Comparison of ENCODE assay signal across 23 mouse cellular contexts in genomic region chr16:92581767-92582166, GRCm38 (mm10).
DNase-seq lines count a peak whose midpoint lies in the region; ATAC-seq lines count a peak whose summit lies in the region.
"Had no signal": no experiment of that assay in that cellular context is flagged by ENCODE, and none has a peak within 500 bp of the region (broad histone marks: within the 10 kb centered on the region; RNA-seq: fewer than 3 reads in every experiment).

No protein-coding gene starts in this region.

- no peak overlapping the region for H3K9ac ChIP-seq in embryonic facial prominence, embryonic 11.5 days (replicated peaks; ENCODE audit: low read length)
- H3K9ac ChIP-seq in embryonic facial prominence, embryonic 13.5 days, result no peak overlapping the region
- no peak overlapping the region for H3K9ac ChIP-seq in limb, embryonic 15.5 days
- H3K9ac ChIP-seq in hindbrain, embryonic 11.5 days (ENCODE audit: low read depth, low read length), result no peak overlapping the region
- H3K9ac ChIP-seq: heart, embryonic 13.5 days; kidney, embryonic 15.5 days; stomach, embryonic 15.5 days had no signal

- H3K9me3 ChIP-seq in embryonic facial prominence, embryonic 11.5 days (replicated peaks; ENCODE audit: control insufficient read depth, low read length), result no peaks in the 10 kb centered on the region
- no peaks in the 10 kb centered on the region for H3K9me3 ChIP-seq in embryonic facial prominence, embryonic 10.5 days
- H3K9me3 ChIP-seq in embryonic facial prominence, embryonic 13.5 days, result no peaks in the 10 kb centered on the region
- H3K9me3 ChIP-seq in limb, embryonic 15.5 days, result no peaks in the 10 kb centered on the region
- H3K9me3 ChIP-seq in hindbrain, embryonic 11.5 days (ENCODE audit: control insufficient read depth, low read length), result no peaks in the 10 kb centered on the region
- H3K9me3 ChIP-seq: G1E; heart, embryonic 13.5 days; kidney, embryonic 15.5 days; stomach, embryonic 15.5 days had no signal

- 0 out of 2 replicates have a peak, but pooled peaks have one; percentile 18 for ATAC-seq in embryonic facial prominence, embryonic 11.5 days (replicated peaks; ENCODE audit: insufficient number of reproducible peaks, low FRiP score, low TSS enrichment, low read depth)
- ATAC-seq in embryonic facial prominence, embryonic 13.5 days (ENCODE audit: insufficient number of reproducible peaks, insufficient read depth, low FRiP score, low TSS enrichment, low read depth), result peak; percentile 56; the same call in 1 of the 2 replicates
- ATAC-seq in limb, embryonic 15.5 days (ENCODE audit: insufficient number of reproducible peaks, low FRiP score, low TSS enrichment, low read depth), result no peak
- no peak for ATAC-seq in hindbrain, embryonic 11.5 days (ENCODE audit: low FRiP score)
- ATAC-seq: hindbrain, postnatal 0 days; intestine, postnatal 0 days had no signal

- H3K4me2 ChIP-seq in embryonic facial prominence, embryonic 11.5 days (ENCODE audit: low read depth, low read length), result no peak overlapping the region
- H3K4me2 ChIP-seq in embryonic facial prominence, embryonic 13.5 days, result peak overlapping the region; percentile 40
- H3K4me2 ChIP-seq in limb, embryonic 15.5 days, result 0 out of 2 replicates have a peak overlapping the region, but pooled peaks have one; percentile 14
- no peak overlapping the region for H3K4me2 ChIP-seq in hindbrain, embryonic 11.5 days (replicated peaks; ENCODE audit: low read depth, low read length)
- H3K4me2 ChIP-seq: heart, embryonic 13.5 days; kidney, embryonic 15.5 days; liver, embryonic 11.5 days; stomach, embryonic 15.5 days had no signal

- no peaks in the 10 kb centered on the region for H3K4me1 ChIP-seq in embryonic facial prominence, embryonic 11.5 days (ENCODE audit: control insufficient read depth, insufficient read depth, low read length)
- H3K4me1 ChIP-seq in embryonic facial prominence, embryonic 10.5 days, result peaks cover 17% of the 10 kb centered on the region
- peaks cover 25% of the 10 kb centered on the region for H3K4me1 ChIP-seq in embryonic facial prominence, embryonic 13.5 days
- H3K4me1 ChIP-seq in limb, embryonic 15.5 days, result peaks cover 11% of the 10 kb centered on the region
- no peaks in the 10 kb centered on the region for H3K4me1 ChIP-seq in hindbrain, embryonic 11.5 days (replicated peaks; ENCODE audit: control insufficient read depth, insufficient read depth, low read length)
- H3K4me1 ChIP-seq: stomach, embryonic 15.5 days had no signal

- no peak for DNase-seq in embryonic facial prominence, embryonic 11.5 days (ENCODE audit: low spot score)
- no peak for DNase-seq in embryonic facial prominence, embryonic 10.5 days (ENCODE audit: low spot score)
- peak; percentile 89 for DNase-seq in 416B (ENCODE audit: low read depth)
- DNase-seq in hindbrain, embryonic 11.5 days (ENCODE audit: low spot score), result no peak
- no peak for DNase-seq in adrenal gland, postnatal 14 days
- no peak for DNase-seq in spleen, postnatal 4 days (ENCODE audit: low spot score in 2 of 2)
- DNase-seq: cerebellum, adult 8-10 months; gastrocnemius, postnatal 10 days; heart, adult 18-20 months; kidney, postnatal 4 days; midbrain, embryonic 14.5 days; right cerebral cortex, postnatal 14 days; spleen, adult 18-20 months had no signal

- H3K27ac ChIP-seq in embryonic facial prominence, embryonic 11.5 days (replicated peaks; ENCODE audit: low read depth, low read length), result no peak overlapping the region
- no peak overlapping the region; the same call in 1 of the 2 replicates for H3K27ac ChIP-seq in embryonic facial prominence, embryonic 10.5 days (replicated peaks)
- H3K27ac ChIP-seq in embryonic facial prominence, embryonic 13.5 days, result peak overlapping the region; percentile 57
- no peak overlapping the region for H3K27ac ChIP-seq in limb, embryonic 15.5 days
- no peak overlapping the region for H3K27ac ChIP-seq in hindbrain, embryonic 11.5 days (ENCODE audit: low read depth, low read length)
- H3K27ac ChIP-seq: heart, embryonic 13.5 days; hindbrain, postnatal 0 days; kidney, embryonic 15.5 days; macrophage; stomach, embryonic 15.5 days had no signal

- WGBS in embryonic facial prominence, embryonic 11.5 days, result 84% methylated on average over 10 of the region's 10 CpGs
- 90% methylated on average over 10 of the region's 10 CpGs for WGBS in embryonic facial prominence, embryonic 10.5 days
- 44% methylated on average over 10 of the region's 10 CpGs for WGBS in embryonic facial prominence, embryonic 13.5 days
- 50% methylated on average over 10 of the region's 10 CpGs for WGBS in limb, embryonic 15.5 days
- WGBS in hindbrain, embryonic 11.5 days, result 89% methylated on average over 10 of the region's 10 CpGs

- H3K4me3 ChIP-seq in embryonic facial prominence, embryonic 11.5 days (ENCODE audit: low read depth, low read length), result no peak overlapping the region
- no peak overlapping the region for H3K4me3 ChIP-seq in embryonic facial prominence, embryonic 10.5 days
- no peak overlapping the region for H3K4me3 ChIP-seq in embryonic facial prominence, embryonic 13.5 days
- no peak overlapping the region for H3K4me3 ChIP-seq in limb, embryonic 15.5 days
- no peak overlapping the region for H3K4me3 ChIP-seq in hindbrain, embryonic 11.5 days (ENCODE audit: low read depth, low read length)
- H3K4me3 ChIP-seq: heart, embryonic 13.5 days; kidney, embryonic 15.5 days; stomach, embryonic 15.5 days had no signal

- no peaks in the 10 kb centered on the region for H3K27me3 ChIP-seq in embryonic facial prominence, embryonic 11.5 days (ENCODE audit: control insufficient read depth, insufficient read depth, low read length)
- 0 out of 2 replicates have a peak, but pooled peaks cover 5% of the 10 kb centered on the region for H3K27me3 ChIP-seq in embryonic facial prominence, embryonic 10.5 days (replicated peaks; ENCODE audit: low read depth, poor library complexity, severe bottlenecking)
- H3K27me3 ChIP-seq in embryonic facial prominence, embryonic 13.5 days, result no peaks in the 10 kb centered on the region
- H3K27me3 ChIP-seq in limb, embryonic 15.5 days, result 0 out of 2 replicates have a peak, but pooled peaks cover 4% of the 10 kb centered on the region
- H3K27me3 ChIP-seq in hindbrain, embryonic 11.5 days (ENCODE audit: control insufficient read depth, insufficient read depth, low read length), result no peaks in the 10 kb centered on the region
- H3K27me3 ChIP-seq: kidney, embryonic 15.5 days; stomach, embryonic 15.5 days had no signal

- H3K36me3 ChIP-seq in embryonic facial prominence, embryonic 11.5 days (replicated peaks; ENCODE audit: control insufficient read depth, insufficient read depth, low read depth, low read length), result no peaks in the 10 kb centered on the region
- no peaks in the 10 kb centered on the region for H3K36me3 ChIP-seq in embryonic facial prominence, embryonic 10.5 days (replicated peaks)
- H3K36me3 ChIP-seq in embryonic facial prominence, embryonic 13.5 days, result no peaks in the 10 kb centered on the region
- H3K36me3 ChIP-seq in limb, embryonic 15.5 days, result no peaks in the 10 kb centered on the region
- H3K36me3 ChIP-seq in hindbrain, embryonic 11.5 days (ENCODE audit: control insufficient read depth, insufficient read depth, low read length), result no peaks in the 10 kb centered on the region
- H3K36me3 ChIP-seq: G1E; heart, embryonic 13.5 days; kidney, embryonic 15.5 days; stomach, embryonic 15.5 days had no signal

Comparison
In these comparisons a context has a peak if more than half of its experiments do, and no peak if none do; other contexts are left out.
1. H3K4me2 ChIP-seq: peak in embryonic facial prominence, embryonic 13.5 days (single experiment) and limb, embryonic 15.5 days (single experiment); none in embryonic facial prominence, embryonic 11.5 days (single experiment) and hindbrain, embryonic 11.5 days (single experiment).
2. ATAC-seq: peak in embryonic facial prominence, embryonic 11.5 days (single experiment) and embryonic facial prominence, embryonic 13.5 days (single experiment); none in limb, embryonic 15.5 days (single experiment) and hindbrain, embryonic 11.5 days (single experiment).